Mouse (Mus musculus): ENCODE data around the gene Arhgap44. TPM values are rescaled to one million over a fixed set of nuclear protein-coding genes. Genes with fewer than 3 reads are reported as not detected.
A peak's percentile ranks its signal among the peaks of the same experiment; 100 is the strongest.

Arhgap44 gene
- polyA plus RNA-seq, 1 experiment from 2014 or later = 31.2 TPM

- H3K36me3 ChIP-seq (ENCODE audit: insufficient read depth, low read length) = no peaks in the 10 kb centered on the region
- H3K4me1 ChIP-seq (ENCODE audit: insufficient read depth, low read depth, low read length) = no peaks in the 10 kb centered on the region
- ATAC-seq = no peak
- no peak for DNase-seq (ENCODE audit: low spot score)
- H3K4me3 ChIP-seq (ENCODE audit: low read depth, low read length) = no peak overlapping the region
- no peaks in the 10 kb centered on the region for H3K9me3 ChIP-seq (ENCODE audit: low read length)
- WGBS = 65% methylated on average over 7 of the region's 7 CpGs
- H3K27me3 ChIP-seq (replicated peaks; ENCODE audit: insufficient read depth, low read length) = no peaks in the 10 kb centered on the region
- H3K27ac ChIP-seq (ENCODE audit: low read length) = no peak overlapping the region
- H3K4me2 ChIP-seq (replicated peaks; ENCODE audit: low read depth, low read length) = no peak overlapping the region
- TF ChIP-seq CTCF (IDR thresholded peaks at IDR 0.05) (no peak), EP300 (IDR thresholded peaks at IDR 0.05) (no peak)
- H3K9ac ChIP-seq (replicated peaks; ENCODE audit: low read depth) = no peak overlapping the region
Measured at GRCm38 (mm10) chr11:65058224-65058908, 104.4 kb downstream of the Arhgap44 start.

- no peak overlapping the region for H3K27ac ChIP-seq (ENCODE audit: low read length)
- no peaks in the 10 kb centered on the region for H3K27me3 ChIP-seq (replicated peaks; ENCODE audit: insufficient read depth, low read length)
- WGBS = 56% methylated on average over 7 of the region's 7 CpGs
- H3K4me1 ChIP-seq (ENCODE audit: insufficient read depth, low read depth, low read length) = no peaks in the 10 kb centered on the region
- no peak for TF ChIP-seq CTCF (IDR thresholded peaks at IDR 0.05)
- DNase-seq (ENCODE audit: low spot score) = no peak
- H3K36me3 ChIP-seq (ENCODE audit: insufficient read depth, low read length) = no peaks in the 10 kb centered on the region
- H3K9me3 ChIP-seq (ENCODE audit: low read length) = no peaks in the 10 kb centered on the region
- ATAC-seq = no peak
- no peak overlapping the region for H3K9ac ChIP-seq (replicated peaks; ENCODE audit: low read depth)
- no peak overlapping the region for H3K4me2 ChIP-seq (replicated peaks; ENCODE audit: low read depth, low read length)
- no peak overlapping the region for H3K4me3 ChIP-seq (ENCODE audit: low read depth, low read length)
Measured at GRCm38 (mm10) chr11:65055596-65055995, 107.2 kb downstream of the Arhgap44 start.

GRCm38 (mm10) chr11:65054216-65054615, 108.5 kb downstream of the Arhgap44 start:
- no peaks in the 10 kb centered on the region for H3K27me3 ChIP-seq (replicated peaks; ENCODE audit: insufficient read depth, low read length)
- no peaks in the 10 kb centered on the region for H3K4me1 ChIP-seq (ENCODE audit: insufficient read depth, low read depth, low read length)
- no peaks in the 10 kb centered on the region for H3K9me3 ChIP-seq (ENCODE audit: low read length)
- H3K36me3 ChIP-seq (ENCODE audit: insufficient read depth, low read length) = no peaks in the 10 kb centered on the region
- H3K4me2 ChIP-seq (replicated peaks; ENCODE audit: low read depth, low read length) = no peak overlapping the region
- TF ChIP-seq CTCF (IDR thresholded peaks at IDR 0.05) (no peak), EP300 (IDR thresholded peaks at IDR 0.05) (no peak)
- no peak for ATAC-seq
- no peak overlapping the region for H3K4me3 ChIP-seq (ENCODE audit: low read depth, low read length)
- no peak overlapping the region for H3K9ac ChIP-seq (replicated peaks; ENCODE audit: low read depth)
- 68% methylated on average over 5 of the region's 5 CpGs for WGBS
- H3K27ac ChIP-seq (ENCODE audit: low read length) = no peak overlapping the region
- no peak for DNase-seq (ENCODE audit: low spot score)

GRCm38 (mm10) chr11:65050819-65051218, 111.9 kb downstream of the Arhgap44 start:
- no peak overlapping the region for H3K4me3 ChIP-seq (ENCODE audit: low read depth, low read length)
- ATAC-seq (no peak), DNase-seq (ENCODE audit: low spot score) (no peak)
- no peak for TF ChIP-seq CTCF (IDR thresholded peaks at IDR 0.05)
- no peak for TF ChIP-seq EP300 (IDR thresholded peaks at IDR 0.05)
- H3K27me3 ChIP-seq (replicated peaks; ENCODE audit: insufficient read depth, low read length) = no peaks in the 10 kb centered on the region
- H3K9me3 ChIP-seq (ENCODE audit: low read length) = no peaks in the 10 kb centered on the region
- no peaks in the 10 kb centered on the region for H3K36me3 ChIP-seq (ENCODE audit: insufficient read depth, low read length)
- no peaks in the 10 kb centered on the region for H3K4me1 ChIP-seq (ENCODE audit: insufficient read depth, low read depth, low read length)
- H3K4me2 ChIP-seq (replicated peaks; ENCODE audit: low read depth, low read length) = no peak overlapping the region
- WGBS = 66% methylated on average over 5 of the region's 5 CpGs
- no peak overlapping the region for H3K27ac ChIP-seq (ENCODE audit: low read length)
- no peak overlapping the region for H3K9ac ChIP-seq (replicated peaks; ENCODE audit: low read depth)

GRCm38 (mm10) chr11:65049090-65049489, 113.7 kb downstream of the Arhgap44 start:
- H3K4me1 ChIP-seq (ENCODE audit: insufficient read depth, low read depth, low read length) = no peaks in the 10 kb centered on the region
- H3K4me3 ChIP-seq (ENCODE audit: low read depth, low read length) = no peak overlapping the region
- no peaks in the 10 kb centered on the region for H3K36me3 ChIP-seq (ENCODE audit: insufficient read depth, low read length)
- H3K27me3 ChIP-seq (replicated peaks; ENCODE audit: insufficient read depth, low read length) = no peaks in the 10 kb centered on the region
- DNase-seq (ENCODE audit: low spot score) (no peak), ATAC-seq (no peak)
- no peaks in the 10 kb centered on the region for H3K9me3 ChIP-seq (ENCODE audit: low read length)
- H3K9ac ChIP-seq (replicated peaks; ENCODE audit: low read depth) = no peak overlapping the region
- no peak overlapping the region for H3K27ac ChIP-seq (ENCODE audit: low read length)
- H3K4me2 ChIP-seq (replicated peaks; ENCODE audit: low read depth, low read length) = no peak overlapping the region
- WGBS = 76% methylated on average over 7 of the region's 7 CpGs
- TF ChIP-seq EP300 (IDR thresholded peaks at IDR 0.05) = no peak
- TF ChIP-seq CTCF (IDR thresholded peaks at IDR 0.05) = no peak

- Histone ChIP-seq H3K27me3 (replicated peaks; ENCODE audit: insufficient read depth, low read length) (no peaks in the 10 kb centered on the region), H3K4me3 (ENCODE audit: low read depth, low read length) (no peak overlapping the region), H3K9me3 (ENCODE audit: low read length) (no peaks in the 10 kb centered on the region), H3K9ac (replicated peaks; ENCODE audit: low read depth) (no peak overlapping the region), H3K27ac (ENCODE audit: low read length) (peak overlapping the region; percentile 75; the same call in 1 of the 2 replicates), H3K36me3 (ENCODE audit: insufficient read depth, low read length) (no peaks in the 10 kb centered on the region), H3K4me2 (replicated peaks; ENCODE audit: low read depth, low read length) (no peak overlapping the region), H3K4me1 (ENCODE audit: insufficient read depth, low read depth, low read length) (no peaks in the 10 kb centered on the region; the same call in 1 of the 2 replicates)
- no peak for DNase-seq (ENCODE audit: low spot score)
- ATAC-seq = no peak
- whole genome bisulfite sequencing = 78% methylated on average over 6 of the region's 6 CpGs
- TF ChIP-seq EP300 (IDR thresholded peaks at IDR 0.05) = no peak
- TF ChIP-seq CTCF (IDR thresholded peaks at IDR 0.05) = no peak
Measured at GRCm38 (mm10) chr11:65040556-65040955, 122.2 kb downstream of the Arhgap44 start.

Measured in lung, postnatal 0 days (tissue).